Mouse (Mus musculus) naive thymus-derived CD4-positive, alpha-beta T cell, adult 2 months (primary cell): ENCODE data around the gene Gm45021.
A peak's percentile ranks its signal among the peaks of the same experiment; 100 is the strongest.

Source experiments
- DNase-seq: peaks from one replicate; pipeline ENCODE4 v3.0.0-alpha.2; 2011; ENCODE audit warnings: low read depth

The Gm45021 gene

GRCm38 (mm10) chr6:48589194-48589750, at the start of gene Gm45021:
Gene Gm45021 (plus strand): TSS chr6:48589610.
- DNase-seq: no peak

DNA sequence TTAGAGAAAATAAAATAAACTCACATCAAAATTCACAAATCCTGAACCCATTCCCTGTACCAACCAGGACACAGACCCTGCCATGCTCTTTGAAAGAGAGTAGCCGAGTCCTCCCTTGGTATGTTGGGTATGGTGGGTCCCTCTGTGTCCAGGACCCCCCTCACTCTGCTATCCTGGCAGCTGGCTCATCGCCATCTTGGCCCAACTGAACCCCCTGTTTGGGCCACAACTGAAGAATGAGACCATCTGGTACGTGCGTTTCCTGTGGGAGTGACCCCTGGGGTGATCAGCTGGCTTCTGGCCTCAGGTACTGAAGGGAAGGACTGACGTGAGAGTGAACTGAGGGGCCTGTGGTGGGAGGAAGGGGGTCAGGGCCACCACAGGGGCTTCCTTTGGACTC, 49.5 kb upstream of the Gm45021 start:
- peak; percentile 34 for DNase-seq

- no peak for DNase-seq
These were observed 48.7 kb upstream of the Gm45021 start for GRCm38 (mm10) chr6:48540721-48541120.

DNA sequence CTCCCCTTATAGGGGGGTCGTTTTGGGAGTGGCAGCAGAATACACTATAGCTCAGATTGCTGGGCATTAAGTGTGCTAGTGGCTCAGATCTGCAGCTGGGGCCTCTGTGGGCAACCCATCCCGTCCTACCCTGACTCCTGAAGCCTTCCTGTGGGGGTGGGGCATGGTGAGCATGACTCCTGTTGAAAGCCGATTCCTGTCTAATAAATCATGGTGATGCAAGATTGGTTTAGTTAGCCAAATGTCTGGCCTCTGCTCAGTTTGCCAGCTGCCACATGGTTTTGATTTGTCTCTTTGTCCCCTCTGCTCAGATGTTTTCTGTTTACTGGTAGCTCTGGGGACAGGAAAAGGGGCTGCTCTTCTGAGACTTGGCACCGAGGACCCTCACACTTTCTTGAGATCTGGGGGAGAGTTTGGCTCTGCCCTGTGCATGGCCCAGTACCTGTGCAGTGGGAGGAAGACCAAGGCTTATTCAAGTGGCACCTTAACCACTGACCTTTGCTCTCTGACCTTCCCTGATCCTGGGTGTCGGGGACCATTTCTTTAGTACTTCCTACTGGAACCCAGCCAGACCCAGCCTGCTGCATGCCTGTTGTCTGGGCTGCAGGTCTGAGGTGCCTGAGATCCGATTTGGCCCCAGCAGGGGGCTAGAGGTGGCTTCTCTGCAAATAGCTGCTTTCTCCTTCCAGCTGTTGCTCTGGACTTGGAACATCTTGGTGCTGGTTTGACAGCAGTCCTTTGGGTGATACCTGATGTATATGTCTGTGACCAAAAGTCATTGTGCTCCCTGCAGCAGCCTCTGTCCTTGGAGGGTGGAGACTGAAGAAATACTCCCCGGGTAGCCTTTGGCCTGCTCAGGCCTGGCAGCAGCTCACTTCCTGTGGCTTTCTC, 47.6 kb upstream of the Gm45021 start:
- DNase-seq: no peak

DNA sequence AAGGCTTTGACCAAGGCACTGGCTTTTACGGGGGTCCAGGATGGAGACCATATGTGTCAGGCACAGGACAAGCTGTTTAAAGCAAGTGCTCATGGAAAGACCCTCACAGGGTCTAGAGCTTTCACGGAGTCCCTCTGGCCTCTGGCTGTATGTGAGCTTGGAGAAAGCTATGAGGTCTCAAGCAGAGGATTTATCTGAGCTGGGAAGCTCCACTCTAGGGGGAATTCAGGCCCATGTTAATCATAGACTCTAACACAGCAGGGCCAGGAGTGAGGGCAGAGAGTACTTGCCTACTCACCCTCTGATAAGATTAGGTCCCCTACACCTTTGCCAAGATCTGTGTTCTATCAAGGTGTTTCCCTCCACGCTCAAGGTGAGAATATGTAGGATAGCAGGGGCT, 46.8 kb upstream of the Gm45021 start:
- no peak for DNase-seq

GRCm38 (mm10) chr6:48545251-48545650, 44.2 kb upstream of the Gm45021 start:
- DNase-seq: no peak

DNA sequence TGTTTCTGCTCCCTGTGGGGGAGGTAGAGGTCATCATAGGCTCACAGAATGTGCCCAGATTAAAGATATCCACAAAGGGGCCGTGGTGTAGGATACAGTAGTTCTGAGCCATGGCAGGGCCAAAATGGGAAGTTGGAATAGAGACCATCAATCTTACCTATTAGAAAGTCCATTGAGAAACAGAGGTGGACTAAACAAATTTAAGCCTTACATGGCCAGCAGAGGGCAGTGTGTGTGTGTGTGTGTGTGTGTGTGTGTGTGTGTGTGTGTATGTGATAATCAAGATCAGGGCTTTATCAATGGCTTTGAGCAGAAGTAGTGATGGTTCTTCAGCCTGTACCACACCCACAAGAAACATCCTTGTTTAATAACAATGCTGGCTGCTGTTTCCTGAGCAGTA, 43.1 kb upstream of the Gm45021 start:
- peak; percentile 70 for DNase-seq

DNA sequence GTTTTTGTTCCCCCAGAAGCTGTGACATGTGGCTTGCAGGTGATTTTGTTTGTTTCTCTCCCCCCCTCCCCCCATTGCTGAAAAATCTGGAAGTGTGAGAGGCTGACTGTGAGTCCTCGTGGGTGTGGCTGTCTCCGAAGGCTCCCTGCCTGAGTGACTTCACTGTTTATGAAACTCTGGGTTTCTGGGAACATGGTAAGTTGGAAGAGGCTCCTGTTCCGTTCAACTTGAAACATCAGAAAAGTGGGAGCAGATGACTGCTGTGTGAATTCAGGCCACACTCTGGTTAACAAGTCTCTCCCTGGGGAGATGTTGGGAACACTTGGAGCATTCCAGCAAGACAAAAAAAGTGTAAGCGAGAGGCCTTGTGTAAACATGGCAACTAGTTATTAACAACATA, 42.6 kb upstream of the Gm45021 start:
- no peak for DNase-seq

DNA sequence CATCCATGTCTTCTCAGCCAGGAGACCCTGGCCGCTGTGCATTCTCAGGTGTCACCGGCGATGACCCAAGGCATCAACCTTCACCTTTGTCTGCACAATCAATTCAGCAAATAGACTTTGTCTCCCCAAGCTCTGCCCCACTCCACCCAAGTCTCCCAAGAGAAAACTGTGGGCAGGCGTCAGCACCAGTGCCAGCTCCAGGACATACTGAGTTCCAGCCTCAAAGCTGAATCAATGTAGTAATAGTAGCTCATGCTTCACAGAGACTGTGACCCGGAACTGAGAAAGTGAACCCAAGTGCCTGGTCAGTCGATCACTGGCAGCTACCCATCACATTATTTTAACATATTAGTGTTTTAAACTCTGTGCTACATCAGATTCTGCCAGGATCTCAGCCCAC, 41.1 kb upstream of the Gm45021 start:
- DNase-seq: no peak

DNA sequence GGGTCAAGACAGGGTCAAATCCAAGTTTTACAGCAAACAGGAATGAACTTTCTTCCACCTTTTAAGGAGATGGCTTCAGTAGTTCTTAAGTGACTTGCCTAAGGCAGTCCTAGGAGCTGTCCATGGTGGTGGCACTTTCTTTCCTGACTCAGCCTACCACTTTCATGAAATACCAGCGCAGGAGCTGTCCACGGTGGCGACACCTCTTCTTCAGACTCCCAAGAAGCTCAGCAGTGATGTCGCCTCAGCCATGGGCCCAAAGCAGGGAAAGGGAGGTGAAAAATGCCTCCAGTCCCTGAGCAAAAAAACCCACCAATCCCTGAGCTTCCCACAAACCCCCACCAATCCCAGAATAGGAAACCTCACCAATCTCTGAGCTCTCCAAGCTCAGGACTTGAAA, 36.5 kb upstream of the Gm45021 start:
- peak; percentile 61 for DNase-seq

GRCm38 (mm10) chr6:48553819-48554218, 35.6 kb upstream of the Gm45021 start:
- no peak for DNase-seq

- peak; percentile 98 for DNase-seq
These were observed 34.9 kb upstream of the Gm45021 start, which contains the start of gene Lrrc61 for GRCm38 (mm10) chr6:48554280-48555103. Gene Lrrc61 (plus strand): TSS chr6:48554796.

- peak; percentile 55 for DNase-seq
These were observed 34.1 kb upstream of the Gm45021 start for GRCm38 (mm10) chr6:48555104-48555890.

DNA sequence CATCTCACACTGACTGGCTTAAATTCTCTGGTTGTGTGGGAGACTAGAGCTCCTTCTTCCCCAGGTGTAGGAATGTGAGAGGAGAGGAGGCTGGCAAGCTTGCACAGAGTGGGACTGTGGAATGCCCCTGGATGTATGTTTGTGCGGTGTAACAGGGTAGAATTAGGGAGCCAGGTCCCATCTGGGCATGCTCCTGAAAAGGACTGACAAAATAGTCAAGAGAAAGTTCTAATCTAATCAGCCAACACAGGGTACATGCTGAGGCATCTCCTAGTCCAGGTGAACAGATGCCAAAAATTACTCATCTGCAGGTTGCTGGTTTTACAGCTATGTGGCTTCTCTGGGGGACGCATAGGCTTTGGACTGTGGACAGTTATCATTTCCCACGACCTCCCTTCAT, 33.5 kb upstream of the Gm45021 start:
- no peak for DNase-seq

DNA sequence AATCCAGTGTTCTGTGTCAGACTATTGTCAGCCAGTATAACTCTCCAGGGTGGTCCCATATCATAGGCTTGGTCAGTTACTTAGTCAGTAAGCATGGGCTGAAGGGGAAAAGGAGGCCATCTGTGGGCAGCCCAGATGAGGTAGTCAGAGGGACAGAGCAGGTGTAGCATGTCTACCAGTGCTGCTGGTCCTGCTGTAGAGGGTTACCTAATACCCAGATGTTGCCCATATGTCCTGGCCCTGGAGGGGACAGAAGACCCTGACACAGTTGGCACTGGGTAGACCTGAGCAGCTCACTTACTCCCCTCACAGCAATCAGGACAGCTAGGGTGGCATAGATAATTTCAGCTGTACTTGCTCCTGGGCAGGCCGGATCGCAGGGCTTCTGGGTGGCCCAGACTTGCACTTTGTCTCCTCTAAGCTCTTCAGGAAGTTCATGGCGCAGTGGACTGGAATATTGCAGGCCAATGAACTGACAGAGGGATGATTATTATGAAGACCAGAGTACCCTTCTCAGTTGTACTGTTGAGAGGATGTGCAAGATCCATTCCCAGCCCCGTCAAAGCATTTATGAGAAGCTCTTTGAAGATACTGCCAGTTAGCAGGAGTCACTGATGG, 23.6 kb upstream of the Gm45021 start:
- DNase-seq: no peak

DNA sequence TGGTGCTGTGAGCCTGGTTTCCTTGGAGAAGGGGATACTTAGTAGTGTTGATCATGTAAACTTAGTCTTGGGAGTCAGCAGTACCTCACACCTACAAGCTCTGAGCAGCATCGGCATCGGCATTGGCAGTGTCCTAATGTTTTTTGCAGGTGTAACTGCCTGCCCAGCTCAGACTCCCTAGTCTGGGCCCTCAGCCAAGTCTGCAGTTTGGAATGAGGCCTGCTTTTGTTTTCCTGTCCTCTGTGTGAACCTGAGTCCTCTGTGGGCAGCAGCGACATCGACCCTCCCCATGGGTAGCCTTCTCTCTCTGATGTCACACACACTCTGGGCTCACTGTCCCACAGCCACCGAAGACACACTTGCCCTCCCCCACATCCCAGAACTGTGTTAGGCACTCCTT, 23.1 kb upstream of the Gm45021 start:
- DNase-seq: no peak

DNA sequence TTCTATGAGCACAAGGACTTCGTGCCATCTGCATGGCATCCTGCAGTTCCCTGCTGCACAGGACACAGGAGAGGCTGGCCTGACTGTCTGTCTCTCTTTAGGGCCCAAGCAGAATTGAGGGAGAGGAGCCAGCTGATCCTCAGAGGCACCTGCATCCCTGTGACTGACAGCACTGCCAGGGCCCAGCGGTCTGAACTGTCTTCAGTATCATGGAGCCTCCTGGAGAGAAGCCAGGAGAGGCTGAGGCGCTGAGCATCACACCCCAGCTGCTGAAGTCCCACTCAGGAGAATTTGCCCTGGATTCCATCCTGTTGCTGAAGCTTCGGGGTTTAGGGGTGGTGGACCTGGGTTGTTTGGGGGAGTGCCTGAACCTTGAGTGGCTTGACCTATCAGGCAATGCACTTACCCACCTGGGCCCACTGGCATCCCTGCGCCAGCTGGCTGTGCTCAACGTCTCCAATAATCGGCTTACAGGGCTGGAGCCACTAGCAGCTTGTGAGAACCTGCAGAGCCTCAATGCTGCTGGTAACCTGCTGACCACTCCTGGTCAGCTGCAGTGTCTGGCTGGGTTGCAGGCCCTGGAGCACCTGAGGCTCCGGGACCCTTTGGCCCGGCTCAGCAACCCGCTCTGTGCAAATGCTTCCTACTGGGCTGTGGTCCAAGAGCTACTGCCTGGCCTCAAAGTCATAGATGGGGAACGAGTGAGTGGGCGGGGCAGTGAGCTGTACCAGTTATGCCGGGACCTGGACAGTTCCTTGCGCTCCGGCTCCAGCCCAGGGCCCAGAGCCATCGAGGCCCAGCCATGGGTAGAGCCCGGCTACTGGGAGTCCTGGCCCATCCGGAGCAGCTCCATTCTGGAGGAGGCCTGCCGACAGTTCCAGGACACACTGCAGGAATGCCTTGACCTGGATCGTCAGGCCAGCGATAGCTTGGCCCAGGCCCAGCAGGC, 21.1 kb upstream of the Gm45021 start:
- no peak for DNase-seq

GRCm38 (mm10) chr6:48569065-48569807, 20.2 kb upstream of the Gm45021 start:
- DNase-seq: peak; percentile 57

- no peak for DNase-seq
These were observed 17.4 kb upstream of the Gm45021 start for GRCm38 (mm10) chr6:48572014-48572413.
